Mouse (Mus musculus): ENCODE data around the gene Asprv1.

The Asprv1 gene

GRCm38 (mm10) chr6:86623201-86623600 lies 4.8 kb upstream of the Asprv1 start:
- DNase-seq (ENCODE audit: low read depth) = no peak

GRCm38 (mm10) chr6:86624074-86625030 lies 3.6 kb upstream of the Asprv1 start:
- DNase-seq (ENCODE audit: low read depth) = no peak

- no peak for DNase-seq (ENCODE audit: low read depth)
These were observed 2.2 kb downstream of the Asprv1 start for GRCm38 (mm10) chr6:86630141-86630540.

- DNase-seq (ENCODE audit: low read depth) = no peak
These were observed 8.5 kb downstream of the Asprv1 start for GRCm38 (mm10) chr6:86636495-86636894.

GRCm38 (mm10) chr6:86637171-86637835 lies 9.3 kb downstream of the Asprv1 start:
- DNase-seq (ENCODE audit: low read depth) = peak; percentile 44

GRCm38 (mm10) chr6:86637860-86638259 lies 9.9 kb downstream of the Asprv1 start:
- DNase-seq (ENCODE audit: low read depth) = no peak

GRCm38 (mm10) chr6:86638434-86638833 lies 10.5 kb downstream of the Asprv1 start:
- peak; percentile 26 for DNase-seq (ENCODE audit: low read depth)

GRCm38 (mm10) chr6:86639180-86640160 lies 11.5 kb downstream of the Asprv1 start:
- peak; percentile 95 for DNase-seq (ENCODE audit: low read depth)

GRCm38 (mm10) chr6:86640161-86640560 lies 12.2 kb downstream of the Asprv1 start:
- no peak for DNase-seq (ENCODE audit: low read depth)

GRCm38 (mm10) chr6:86640776-86641175 lies 12.8 kb downstream of the Asprv1 start:
- no peak for DNase-seq (ENCODE audit: low read depth)

- DNase-seq (ENCODE audit: low read depth) = peak; percentile 79
These were observed 13.8 kb downstream of the Asprv1 start for GRCm38 (mm10) chr6:86641716-86642115.

GRCm38 (mm10) chr6:86644775-86645400 lies 16.9 kb downstream of the Asprv1 start:
- no peak for DNase-seq (ENCODE audit: low read depth)

- no peak for DNase-seq (ENCODE audit: low read depth)
These were observed 17.6 kb downstream of the Asprv1 start for GRCm38 (mm10) chr6:86645551-86645950.

- DNase-seq (ENCODE audit: low read depth) = no peak
These were observed 18.2 kb downstream of the Asprv1 start for GRCm38 (mm10) chr6:86646143-86646542.

GRCm38 (mm10) chr6:86653026-86653425 lies 25.1 kb downstream of the Asprv1 start:
- no peak for DNase-seq (ENCODE audit: low read depth)

- no peak for DNase-seq (ENCODE audit: low read depth)
These were observed 26.4 kb downstream of the Asprv1 start for GRCm38 (mm10) chr6:86654270-86654916.

GRCm38 (mm10) chr6:86658501-86658900 lies 30.5 kb downstream of the Asprv1 start:
- no peak for DNase-seq (ENCODE audit: low read depth)

- DNase-seq (ENCODE audit: low read depth) = peak; percentile 82
These were observed 32.4 kb downstream of the Asprv1 start for GRCm38 (mm10) chr6:86660161-86660877.

- DNase-seq (ENCODE audit: low read depth) = no peak
These were observed 37.1 kb downstream of the Asprv1 start for GRCm38 (mm10) chr6:86665076-86665475.

Measured in 416B (cell line).